Mouse (Mus musculus) stomach, embryonic 15.5 days (tissue): ENCODE measurements at regions not wholly inside any gene's neighbourhood (a gene's known extent, or its start where the extent isn't known, plus 50 kb on each side); places are given as distances from the start of the nearest gene placed in this dataset.

ENCODE experiments used
- ATAC-seq: fragments of 200-750 bp; cut with Nextera tagmentation; 2 replicates; pipeline ENCODE4 v1.8.0; 2017; ENCODE audit warnings: low read depth, moderate number of reproducible peaks, moderate TSS enrichment; ENCODE audit not compliant: insufficient read depth, low FRiP score
- H3K27ac ChIP-seq: fragments of 300-500 bp; sonication (generic); 2 replicates; pipeline ENCODE4 v1.5.1; 2015; ENCODE audit warnings: mild to moderate bottlenecking, inconsistent platforms
- H3K27me3 ChIP-seq: fragments of 300-500 bp; sonication (generic); replicated peaks from 2 replicates; pipeline ENCODE4 v1.6.1; 2015; ENCODE audit warnings: inconsistent platforms
- H3K36me3 ChIP-seq: fragments of 300-500 bp; sonication (generic); 2 replicates; pipeline ENCODE4 v1.6.1; 2015; ENCODE audit warnings: inconsistent platforms
- H3K4me1 ChIP-seq: fragments of 300-500 bp; sonication (generic); 2 replicates; pipeline ENCODE4 v1.6.1; 2015; ENCODE audit warnings: inconsistent platforms
- H3K4me2 ChIP-seq: fragments of 300-500 bp; sonication (generic); 2 replicates; pipeline ENCODE4 v1.6.1; 2015; ENCODE audit warnings: mild to moderate bottlenecking, inconsistent platforms
- H3K4me3 ChIP-seq: fragments of 300-500 bp; sonication (generic); replicated peaks from 2 replicates; pipeline ENCODE4 v1.5.1; 2015; ENCODE audit warnings: inconsistent platforms
- H3K9ac ChIP-seq: fragments of 300-500 bp; sonication (generic); 2 replicates; pipeline ENCODE4 v1.6.1; 2015; ENCODE audit warnings: inconsistent platforms
- H3K9me3 ChIP-seq: fragments of 300-500 bp; sonication (generic); 2 replicates; pipeline ENCODE4 v1.6.1; 2016; ENCODE audit warnings: inconsistent platforms
- WGBS: fragments of 180-500 bp; shearing (Covaris S2); methylation state at CpG from one replicate; pipeline ENCODE4 v1.1.7; 2015; 5-methylcytosine and 5-hydroxymethylcytosine counted together

GRCm38 (mm10) chr8:103230741-103231475 is 445.5 kb upstream of the Cdh11 start:
- ATAC-seq = no peak
- WGBS = 42% methylated on average over 9 of the region's 9 CpGs
- H3K4me2 ChIP-seq = no peak overlapping the region

GRCm38 (mm10) chr8:103234374-103234773 is 448.9 kb upstream of the Cdh11 start:
- Histone ChIP-seq H3K36me3 (no peaks in the 10 kb centered on the region), H3K4me3 (no peak overlapping the region)

More at GRCm38 (mm10) chr8:103230741-103231475, 445.5 kb upstream of the Cdh11 start:
- H3K27me3 ChIP-seq = no peaks in the 10 kb centered on the region
- H3K4me1 ChIP-seq = peaks cover 10% of the 10 kb centered on the region; the same call in 1 of the 2 replicates
- no peak overlapping the region for H3K4me3 ChIP-seq
- H3K9ac ChIP-seq = no peak overlapping the region
- peak overlapping the region; percentile 81 for H3K27ac ChIP-seq
- no peaks in the 10 kb centered on the region for H3K36me3 ChIP-seq
- H3K9me3 ChIP-seq = no peaks in the 10 kb centered on the region

GRCm38 (mm10) chr8:103235614-103236013 is 450.2 kb upstream of the Cdh11 start:
- 33% methylated on average over 1 of the region's 1 CpGs for WGBS
- H3K27ac ChIP-seq = peak overlapping the region; percentile 66; the same call in 1 of the 2 replicates
- ATAC-seq = no peak

More at GRCm38 (mm10) chr8:103234374-103234773, 448.9 kb upstream of the Cdh11 start:
- ATAC-seq = peak; percentile 83
- Histone ChIP-seq H3K9ac (no peak overlapping the region), H3K27me3 (no peaks in the 10 kb centered on the region), H3K4me1 (peaks cover 10% of the 10 kb centered on the region; the same call in 1 of the 2 replicates), H3K27ac (peak overlapping the region; percentile 75), H3K4me2 (no peak overlapping the region), H3K9me3 (no peaks in the 10 kb centered on the region)
- WGBS = 19% methylated on average over 2 of the region's 2 CpGs

GRCm38 (mm10) chr8:103238456-103238970 is 453.1 kb upstream of the Cdh11 start:
- Histone ChIP-seq H3K36me3 (no peaks in the 10 kb centered on the region), H3K9me3 (no peaks in the 10 kb centered on the region), H3K27me3 (no peaks in the 10 kb centered on the region), H3K4me1 (peaks cover 7% of the 10 kb centered on the region; the same call in 1 of the 2 replicates), H3K4me3 (no peak overlapping the region), H3K27ac (no peak overlapping the region), H3K9ac (no peak overlapping the region), H3K4me2 (no peak overlapping the region)
- ATAC-seq = no peak

More at GRCm38 (mm10) chr8:103235614-103236013, 450.2 kb upstream of the Cdh11 start:
- no peaks in the 10 kb centered on the region for H3K9me3 ChIP-seq
- H3K4me2 ChIP-seq = no peak overlapping the region
- peaks cover 10% of the 10 kb centered on the region; the same call in 1 of the 2 replicates for H3K4me1 ChIP-seq
- H3K9ac ChIP-seq = no peak overlapping the region
- no peaks in the 10 kb centered on the region for H3K27me3 ChIP-seq
- no peaks in the 10 kb centered on the region for H3K36me3 ChIP-seq
- H3K4me3 ChIP-seq = no peak overlapping the region

- no peaks in the 10 kb centered on the region for H3K4me1 ChIP-seq
- H3K27ac ChIP-seq = no peak overlapping the region
- no peak for ATAC-seq
- H3K36me3 ChIP-seq = no peaks in the 10 kb centered on the region
- 67% methylated on average over 2 of the region's 2 CpGs for WGBS
- H3K9ac ChIP-seq = no peak overlapping the region
- H3K27me3 ChIP-seq = no peaks in the 10 kb centered on the region
- H3K4me2 ChIP-seq = no peak overlapping the region
- no peaks in the 10 kb centered on the region for H3K9me3 ChIP-seq
- no peak overlapping the region for H3K4me3 ChIP-seq
These were observed 458.7 kb upstream of the Cdh11 start for GRCm38 (mm10) chr8:103244169-103244568.

- no peak overlapping the region for H3K27ac ChIP-seq
- H3K9me3 ChIP-seq = no peaks in the 10 kb centered on the region
- no peak overlapping the region for H3K9ac ChIP-seq
- H3K4me2 ChIP-seq = no peak overlapping the region
- H3K36me3 ChIP-seq = no peaks in the 10 kb centered on the region
- ATAC-seq = no peak
- H3K4me1 ChIP-seq = no peaks in the 10 kb centered on the region
- 66% methylated on average over 6 of the region's 6 CpGs for WGBS
- H3K27me3 ChIP-seq = no peaks in the 10 kb centered on the region
- H3K4me3 ChIP-seq = no peak overlapping the region
These were observed 459.2 kb upstream of the Cdh11 start for GRCm38 (mm10) chr8:103244658-103245057.

- H3K9me3 ChIP-seq = no peaks in the 10 kb centered on the region
- WGBS = 41% methylated on average over 9 of the region's 9 CpGs
- no peaks in the 10 kb centered on the region for H3K36me3 ChIP-seq
- H3K4me2 ChIP-seq = no peak overlapping the region
- no peak overlapping the region for H3K4me3 ChIP-seq
- H3K27ac ChIP-seq = no peak overlapping the region
- no peak for ATAC-seq
- no peaks in the 10 kb centered on the region for H3K4me1 ChIP-seq
- H3K27me3 ChIP-seq = no peaks in the 10 kb centered on the region
- no peak overlapping the region for H3K9ac ChIP-seq
These were observed 460.4 kb upstream of the Cdh11 start for GRCm38 (mm10) chr8:103245864-103246263.

GRCm38 (mm10) chr8:103261236-103261635 is 475.8 kb upstream of the Cdh11 start:
- H3K36me3 ChIP-seq = no peaks in the 10 kb centered on the region
- no peaks in the 10 kb centered on the region for H3K27me3 ChIP-seq
- no peak overlapping the region for H3K4me2 ChIP-seq
- no peak overlapping the region for H3K4me3 ChIP-seq
- H3K9ac ChIP-seq = no peak overlapping the region
- H3K27ac ChIP-seq = no peak overlapping the region
- H3K9me3 ChIP-seq = no peaks in the 10 kb centered on the region
- no peaks in the 10 kb centered on the region for H3K4me1 ChIP-seq
- ATAC-seq = no peak

- Histone ChIP-seq H3K27me3 (no peaks in the 10 kb centered on the region), H3K4me3 (no peak overlapping the region), H3K36me3 (no peaks in the 10 kb centered on the region), H3K4me1 (no peaks in the 10 kb centered on the region), H3K27ac (no peak overlapping the region), H3K4me2 (no peak overlapping the region), H3K9ac (no peak overlapping the region), H3K9me3 (no peaks in the 10 kb centered on the region)
- ATAC-seq = no peak
- WGBS = 68% methylated on average over 3 of the region's 3 CpGs
These were observed 484.6 kb upstream of the Cdh11 start for GRCm38 (mm10) chr8:103270035-103270434.

- H3K27me3 ChIP-seq = no peaks in the 10 kb centered on the region
- no peak overlapping the region for H3K27ac ChIP-seq
- no peaks in the 10 kb centered on the region for H3K36me3 ChIP-seq
- no peak overlapping the region for H3K9ac ChIP-seq
- 62% methylated on average over 9 of the region's 9 CpGs for WGBS
- ATAC-seq = no peak
- H3K9me3 ChIP-seq = no peaks in the 10 kb centered on the region
- no peak overlapping the region for H3K4me3 ChIP-seq
- H3K4me1 ChIP-seq = no peaks in the 10 kb centered on the region
- H3K4me2 ChIP-seq = no peak overlapping the region
These were observed 485.5 kb upstream of the Cdh11 start for GRCm38 (mm10) chr8:103270815-103271553.

- ATAC-seq = peak; percentile 39; the same call in 1 of the 2 replicates
- 30% methylated on average over 5 of the region's 5 CpGs for WGBS
- Histone ChIP-seq H3K9me3 (no peaks in the 10 kb centered on the region), H3K27ac (peak overlapping the region; percentile 74), H3K4me1 (no peaks in the 10 kb centered on the region), H3K4me3 (no peak overlapping the region), H3K9ac (no peak overlapping the region), H3K36me3 (no peaks in the 10 kb centered on the region), H3K27me3 (no peaks in the 10 kb centered on the region), H3K4me2 (no peak overlapping the region)
These were observed 487.1 kb upstream of the Cdh11 start for GRCm38 (mm10) chr8:103272305-103273079.
